In the genomic region with DNA sequence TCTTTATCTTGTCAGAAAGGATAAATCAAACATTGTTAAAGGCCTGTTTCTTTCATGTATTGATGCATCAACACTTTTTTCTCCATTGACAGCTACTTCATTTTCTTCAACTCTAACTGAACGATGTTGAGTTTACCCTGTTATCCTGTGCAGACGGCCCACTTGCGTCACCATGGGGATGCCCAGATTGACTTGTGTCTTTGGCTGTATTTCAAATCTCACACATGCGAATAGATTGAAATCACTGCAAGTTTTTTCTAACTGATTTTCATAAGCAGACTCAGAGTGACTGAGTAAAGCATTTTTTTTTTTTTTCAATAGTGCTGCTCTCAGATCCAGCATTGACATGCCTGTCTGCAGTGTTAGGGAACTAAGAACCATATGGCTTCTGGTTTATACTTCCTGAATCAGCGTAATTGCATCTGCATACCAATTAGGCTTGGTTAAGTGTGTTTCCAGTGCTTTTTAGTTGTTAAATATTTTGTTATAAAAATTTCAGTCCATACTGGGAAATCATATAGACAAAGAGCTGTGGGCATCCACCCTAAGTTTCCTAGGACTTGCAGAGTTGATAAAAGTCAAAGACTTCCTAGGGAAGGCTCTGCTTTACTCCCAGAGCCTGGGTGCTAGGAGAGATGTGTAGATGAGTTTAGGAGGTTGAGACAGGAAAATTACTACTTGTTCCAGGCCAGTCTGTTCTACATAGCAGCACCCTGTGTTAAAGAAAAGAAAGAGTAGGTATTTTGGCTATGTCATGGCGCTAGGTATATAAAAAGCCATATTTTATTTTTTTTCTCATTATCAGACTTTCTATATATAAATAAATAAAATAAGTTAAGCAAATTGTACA, we compare ENCODE assay signal across 13 mouse cellular contexts.
DNase-seq lines count a peak whose midpoint lies in the region; ATAC-seq lines count a peak whose summit lies in the region.
"Had no signal": no experiment of that assay in that cellular context is flagged by ENCODE, and none has a peak within 500 bp of the region (broad histone marks: within the 10 kb centered on the region; RNA-seq: fewer than 3 reads in every experiment).

No protein-coding gene starts in this region.

- H3K9me3 ChIP-seq in forebrain, embryonic 14.5 days (replicated peaks; ENCODE audit: control insufficient read depth, low read length): no peaks in the 10 kb centered on the region
- H3K9me3 ChIP-seq in forebrain, embryonic 10.5 days: no peaks in the 10 kb centered on the region
- no peaks in the 10 kb centered on the region for H3K9me3 ChIP-seq in lung, embryonic 16.5 days (ENCODE audit: control insufficient read depth, low read length)
- no peaks in the 10 kb centered on the region for H3K9me3 ChIP-seq in embryonic facial prominence, embryonic 14.5 days (ENCODE audit: control insufficient read depth, low read length)
- H3K9me3 ChIP-seq: heart, embryonic 15.5 days; liver, embryonic 12.5 days had no signal

- peak overlapping the region; percentile 60; the same call in 1 of the 2 replicates for H3K27ac ChIP-seq in forebrain, embryonic 14.5 days (ENCODE audit: low read depth, low read length)
- no peak overlapping the region for H3K27ac ChIP-seq in forebrain, embryonic 10.5 days
- no peak overlapping the region for H3K27ac ChIP-seq in lung, embryonic 16.5 days (ENCODE audit: low read length)
- 0 out of 2 replicates have a peak overlapping the region, but pooled peaks have one; percentile 33 for H3K27ac ChIP-seq in embryonic facial prominence, embryonic 14.5 days (replicated peaks; ENCODE audit: low read depth, low read length)
- H3K27ac ChIP-seq: heart, embryonic 15.5 days; liver, embryonic 12.5 days had no signal

- H3K4me1 ChIP-seq in forebrain, embryonic 14.5 days (ENCODE audit: control insufficient read depth, insufficient read depth, low read length): peaks cover 13% of the 10 kb centered on the region
- H3K4me1 ChIP-seq in forebrain, embryonic 10.5 days: no peaks in the 10 kb centered on the region
- H3K4me1 ChIP-seq in lung, embryonic 16.5 days (replicated peaks; ENCODE audit: control insufficient read depth, insufficient read depth, low read length): peaks cover 14% of the 10 kb centered on the region
- H3K4me1 ChIP-seq in embryonic facial prominence, embryonic 14.5 days (ENCODE audit: control insufficient read depth, insufficient read depth, low read length): peaks cover 14% of the 10 kb centered on the region
- H3K4me1 ChIP-seq: heart, embryonic 15.5 days; liver, embryonic 12.5 days had no signal

- peak; percentile 92 for ATAC-seq in forebrain, embryonic 14.5 days
- ATAC-seq in lung, embryonic 16.5 days (ENCODE audit: low read depth): peak; percentile 34; the same call in 1 of the 2 replicates
- no peak for ATAC-seq in embryonic facial prominence, embryonic 14.5 days (ENCODE audit: low read depth)
- ATAC-seq: liver, embryonic 12.5 days had no signal

- H3K4me2 ChIP-seq in forebrain, embryonic 14.5 days (ENCODE audit: low read length): no peak overlapping the region
- H3K4me2 ChIP-seq in lung, embryonic 16.5 days (ENCODE audit: low read depth, low read length): peak overlapping the region; percentile 22; the same call in 1 of the 2 replicates
- 0 out of 2 replicates have a peak overlapping the region, but pooled peaks have one; percentile 12 for H3K4me2 ChIP-seq in embryonic facial prominence, embryonic 14.5 days (ENCODE audit: low read depth, low read length)
- H3K4me2 ChIP-seq: heart, embryonic 15.5 days; liver, embryonic 12.5 days had no signal

- WGBS in forebrain, embryonic 14.5 days: 45% methylated on average over 6 of the region's 6 CpGs
- 93% methylated on average over 6 of the region's 6 CpGs for WGBS in forebrain, embryonic 10.5 days
- WGBS in lung, embryonic 16.5 days: 47% methylated on average over 6 of the region's 6 CpGs
- WGBS in embryonic facial prominence, embryonic 14.5 days: 62% methylated on average over 6 of the region's 6 CpGs

- no peaks in the 10 kb centered on the region for H3K27me3 ChIP-seq in forebrain, embryonic 14.5 days (replicated peaks; ENCODE audit: control insufficient read depth, insufficient read depth, low read length)
- H3K27me3 ChIP-seq in forebrain, embryonic 10.5 days (ENCODE audit: poor library complexity, severe bottlenecking): no peaks in the 10 kb centered on the region
- no peaks in the 10 kb centered on the region for H3K27me3 ChIP-seq in lung, embryonic 16.5 days (ENCODE audit: control insufficient read depth, insufficient read depth, low read depth, low read length)
- H3K27me3 ChIP-seq in embryonic facial prominence, embryonic 14.5 days (replicated peaks; ENCODE audit: control insufficient read depth, insufficient read depth, low read length): no peaks in the 10 kb centered on the region
- H3K27me3 ChIP-seq: heart, embryonic 15.5 days; liver, embryonic 12.5 days had no signal

- no peak overlapping the region for H3K4me3 ChIP-seq in forebrain, embryonic 14.5 days (ENCODE audit: low read depth, low read length)
- no peak overlapping the region for H3K4me3 ChIP-seq in forebrain, embryonic 10.5 days
- no peak overlapping the region for H3K4me3 ChIP-seq in lung, embryonic 16.5 days (ENCODE audit: low read length)
- H3K4me3 ChIP-seq in embryonic facial prominence, embryonic 14.5 days (ENCODE audit: low read depth, low read length): no peak overlapping the region
- H3K4me3 ChIP-seq: heart, embryonic 15.5 days; liver, embryonic 12.5 days; myocyte had no signal

- DNase-seq in forebrain, embryonic 14.5 days (ENCODE audit: low spot score): peak; percentile 93
- DNase-seq in forebrain, embryonic 10.5 days (ENCODE audit: extremely low spot score, low spot score): no peak
- DNase-seq in lung, adult 18-20 months: no peak
- DNase-seq in embryonic facial prominence, embryonic 14.5 days (ENCODE audit: low spot score): no peak
- DNase-seq in layer of hippocampus, postnatal 10 days (ENCODE audit: low spot score in 2 of 2): peak; percentile 22 to 37
- DNase-seq in heart, postnatal 10 days: no peak
- DNase-seq in thymus, postnatal 4 days: no peak
- DNase-seq: lung, postnatal 36 days; thymus, adult 18-20 months had no signal

- no peak overlapping the region for H3K9ac ChIP-seq in forebrain, embryonic 14.5 days (ENCODE audit: low read length)
- H3K9ac ChIP-seq in lung, embryonic 16.5 days (ENCODE audit: low read length): no peak overlapping the region
- no peak overlapping the region for H3K9ac ChIP-seq in embryonic facial prominence, embryonic 14.5 days (ENCODE audit: low read depth, low read length)
- H3K9ac ChIP-seq: heart, embryonic 15.5 days; liver, embryonic 12.5 days had no signal

- intact Hi-C loops in heart, postnatal 10 days (cut with DNase I): no loop called here

- H3K36me3 ChIP-seq in forebrain, embryonic 14.5 days (ENCODE audit: control insufficient read depth, insufficient read depth, low read length): no peaks in the 10 kb centered on the region
- no peaks in the 10 kb centered on the region for H3K36me3 ChIP-seq in forebrain, embryonic 10.5 days (replicated peaks)
- no peaks in the 10 kb centered on the region for H3K36me3 ChIP-seq in lung, embryonic 16.5 days (ENCODE audit: control insufficient read depth, insufficient read depth, low read length)
- H3K36me3 ChIP-seq in embryonic facial prominence, embryonic 14.5 days (ENCODE audit: control insufficient read depth, insufficient read depth, low read length): no peaks in the 10 kb centered on the region
- H3K36me3 ChIP-seq: heart, embryonic 15.5 days; liver, embryonic 12.5 days had no signal

Comparison
In these comparisons a context has a peak if more than half of its experiments do, and no peak if none do; other contexts are left out.
1. DNase-seq: peak in forebrain, embryonic 14.5 days (single experiment) and layer of hippocampus, postnatal 10 days (2 of 2); none in forebrain, embryonic 10.5 days (single experiment), lung, adult 18-20 months (0 of 2), embryonic facial prominence, embryonic 14.5 days (single experiment), heart, postnatal 10 days (0 of 2) and thymus, postnatal 4 days (single experiment).
2. H3K27ac ChIP-seq: peak in forebrain, embryonic 14.5 days (single experiment) and embryonic facial prominence, embryonic 14.5 days (single experiment); none in forebrain, embryonic 10.5 days (single experiment) and lung, embryonic 16.5 days (single experiment).